Mouse (Mus musculus) lung, embryonic 14.5 days (tissue): ENCODE data around the gene Ptprcap. TPM values are rescaled to one million over a fixed set of nuclear protein-coding genes. Genes with fewer than 3 reads are reported as not detected.
A peak's percentile ranks its signal among the peaks of the same experiment; 100 is the strongest.

ENCODE experiments used
- ATAC-seq: fragments of 200-750 bp; cut with Nextera tagmentation; 2 replicates; pipeline ENCODE4 v1.8.0; 2017; ENCODE audit warnings: mild to moderate bottlenecking, moderate TSS enrichment, moderate library complexity; ENCODE audit not compliant: insufficient read depth
- DNase-seq: peaks from one replicate; pipeline ENCODE4 v3.0.0-alpha.2; 2015
- H3K27ac ChIP-seq: fragments of 300-500 bp; sonication (generic); 2 replicates; pipeline ENCODE4 v1.5.1; 2014; ENCODE audit warnings: low read depth, mild to moderate bottlenecking, moderate library complexity
- H3K27me3 ChIP-seq: fragments of 300-500 bp; sonication (generic); 2 replicates; pipeline ENCODE4 v1.6.1; 2014; ENCODE audit warnings: low read length, control low read depth; ENCODE audit not compliant: insufficient read depth
- H3K36me3 ChIP-seq: fragments of 300-500 bp; sonication (generic); 2 replicates; pipeline ENCODE4 v1.6.1; 2014; ENCODE audit warnings: control low read depth; ENCODE audit not compliant: insufficient read depth
- H3K4me1 ChIP-seq: fragments of 300-500 bp; sonication (generic); 2 replicates; pipeline ENCODE4 v1.6.1; 2014; ENCODE audit warnings: antibody characterized with exemption, control low read depth; ENCODE audit not compliant: insufficient read depth
- H3K4me2 ChIP-seq: fragments of 300-500 bp; sonication (generic); 2 replicates; pipeline ENCODE4 v1.6.1; 2014; ENCODE audit warnings: mild to moderate bottlenecking
- H3K4me3 ChIP-seq: fragments of 300-500 bp; sonication (generic); 2 replicates; pipeline ENCODE4 v1.5.1; 2014; ENCODE audit warnings: low read depth, low read length
- H3K9ac ChIP-seq: fragments of 300-500 bp; sonication (generic); 2 replicates; pipeline ENCODE4 v1.6.1; 2014
- H3K9me3 ChIP-seq: fragments of 300-500 bp; sonication (generic); 2 replicates; pipeline ENCODE4 v1.6.1; 2016; ENCODE audit warnings: low read depth, low read length, control low read depth
- CTCF ChIP-seq: IDR thresholded peaks from 2 replicates; pipeline ENCODE4 v1.5.1; 2016; ENCODE audit warnings: antibody characterized with exemption, low read depth
- WGBS: fragments of 180-500 bp; shearing (Covaris S2); extraction: QIAGEN DNeasy Blood & Tissue Kit; methylation state at CpG from one replicate; pipeline ENCODE4 v1.1.7; 2014; 5-methylcytosine and 5-hydroxymethylcytosine counted together
- polyA plus RNA-seq: library from polyadenylated mRNA; unstranded; fragments of >200 nt; fragmentation: Nextera tagmentation; extraction: Ambion mirVana; gene quantifications from 2 replicates; pipeline ENCODE4 v1.2.1, GENCODE M21; 2014

The Ptprcap gene
- polyA plus RNA-seq, 1 experiment from 2014 or later: 1.1 TPM

DNA sequence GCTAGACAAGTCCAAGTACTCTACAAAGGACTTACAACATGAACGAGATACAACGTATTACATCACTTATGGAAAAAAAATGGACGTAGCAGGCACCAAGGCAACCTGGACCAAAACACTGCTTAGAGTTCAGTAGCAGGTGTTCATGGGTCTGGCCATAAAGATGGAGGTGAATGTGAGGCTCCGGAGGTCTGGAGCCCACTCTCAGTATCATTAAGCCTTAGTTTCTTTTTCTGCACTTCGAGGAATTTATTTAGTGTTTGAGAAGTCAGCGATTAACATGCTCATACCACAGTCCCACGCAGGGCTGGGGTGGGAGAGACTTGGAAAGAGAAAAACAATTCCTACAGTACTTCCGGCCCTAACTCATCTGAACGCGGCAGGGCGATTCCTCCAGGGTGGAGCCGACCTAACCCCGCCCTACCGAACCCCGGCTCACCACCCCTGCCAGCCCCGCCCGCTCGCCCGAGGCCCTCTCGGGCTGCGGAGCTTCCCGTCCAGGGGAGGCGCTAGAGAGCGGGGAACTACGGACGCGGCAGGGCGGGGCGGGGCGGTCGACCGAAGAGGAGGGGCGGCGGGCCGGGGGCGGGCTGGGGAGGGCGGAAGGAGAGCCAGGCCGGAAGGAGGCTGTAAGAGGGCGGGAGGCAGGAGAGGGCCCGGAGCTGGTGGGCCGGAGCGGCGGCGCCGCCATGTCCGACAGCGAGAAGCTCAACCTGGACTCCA is 38.3 kb downstream of the Ptprcap start, which contains the start of gene Ppp1ca:
TSS of gene Ppp1ca (plus strand) at position 538 of the 723 bp plus-strand sequence.
- peak; percentile 93 for ATAC-seq
- peak; percentile 97 for DNase-seq
- Histone ChIP-seq H3K4me1 (peaks cover 11% of the 10 kb centered on the region), H3K9ac (peak within 1 kb of the TSS; percentile 95), H3K27me3 (no peaks in the 10 kb centered on the region), H3K4me2 (peak within 1 kb of the TSS; percentile 98), H3K4me3 (peak within 1 kb of the TSS; percentile 96), H3K27ac (peak within 1 kb of the TSS; percentile 90), H3K9me3 (no peaks in the 10 kb centered on the region), H3K36me3 (peaks cover 37% of the 10 kb centered on the region)
- 4% methylated on average over 44 of the region's 47 CpGs for WGBS
- TF ChIP-seq CTCF: peak; percentile 74

DNA sequence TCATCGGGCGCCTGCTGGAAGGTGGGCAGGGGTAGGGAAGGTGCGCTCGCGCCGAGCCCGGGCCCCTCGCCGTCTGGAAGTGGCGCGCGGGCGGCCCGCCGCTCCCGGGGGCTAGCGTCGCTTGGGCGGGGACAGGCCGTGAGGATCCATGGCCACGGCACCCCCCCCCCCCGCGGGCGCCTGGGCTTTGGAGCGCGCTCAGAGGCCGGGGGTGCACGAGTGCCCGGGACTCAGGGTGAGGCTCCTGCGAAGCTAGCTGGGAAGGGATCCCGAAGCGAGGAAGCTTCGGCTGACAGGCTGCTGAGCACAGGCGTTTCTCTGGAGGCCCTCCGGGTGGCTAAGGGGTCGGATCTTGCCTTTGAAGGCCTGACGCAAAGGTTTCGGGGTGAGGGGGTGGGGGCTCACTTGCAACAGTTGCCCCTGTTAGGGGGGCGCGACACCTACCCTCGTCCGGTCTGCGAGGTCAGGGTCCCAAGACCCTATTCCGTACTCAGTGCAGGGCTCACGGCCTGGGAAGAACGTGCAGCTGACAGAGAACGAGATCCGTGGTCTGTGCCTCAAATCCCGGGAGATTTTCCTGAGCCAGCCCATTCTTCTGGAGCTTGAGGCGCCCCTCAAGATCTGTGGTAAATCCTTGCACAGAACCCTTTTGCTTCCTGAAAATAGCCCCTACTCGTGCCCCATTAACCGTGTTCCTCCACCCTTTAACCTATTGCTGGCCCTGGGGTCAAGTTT is 39.0 kb downstream of the Ptprcap start:
- no peak for TF ChIP-seq CTCF
- peak overlapping the region; percentile 90 for H3K27ac ChIP-seq
- H3K9me3 ChIP-seq: no peaks in the 10 kb centered on the region
- peak overlapping the region; percentile 96 for H3K4me3 ChIP-seq
- peak; percentile 62 for ATAC-seq
- peak overlapping the region; percentile 95 for H3K9ac ChIP-seq
- peak overlapping the region; percentile 98 for H3K4me2 ChIP-seq
- DNase-seq: peak; percentile 45
- H3K27me3 ChIP-seq: no peaks in the 10 kb centered on the region
- H3K36me3 ChIP-seq: peaks cover 45% of the 10 kb centered on the region
- WGBS: 1% methylated on average over 51 of the region's 52 CpGs
- peaks cover 11% of the 10 kb centered on the region for H3K4me1 ChIP-seq

DNA sequence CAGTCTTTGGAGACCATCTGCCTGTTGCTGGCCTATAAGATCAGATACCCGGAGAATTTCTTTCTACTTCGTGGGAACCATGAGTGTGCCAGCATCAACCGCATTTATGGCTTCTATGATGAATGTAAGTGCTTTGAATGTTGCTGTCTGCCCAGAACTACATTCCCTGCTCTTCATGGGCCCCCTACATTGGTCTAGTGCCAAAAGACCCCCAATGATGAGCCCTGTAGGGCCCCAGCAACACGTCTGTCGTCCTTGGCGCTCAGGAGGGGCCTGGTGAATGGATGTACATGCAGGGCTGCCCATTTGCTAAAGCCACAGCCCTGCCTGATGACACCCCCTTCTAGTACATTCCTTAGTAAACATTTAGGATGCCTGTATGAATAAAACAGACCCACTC is 39.7 kb downstream of the Ptprcap start:
- peak; percentile 8 for DNase-seq
- peak overlapping the region; percentile 95 for H3K9ac ChIP-seq
- H3K9me3 ChIP-seq: no peaks in the 10 kb centered on the region
- H3K27me3 ChIP-seq: no peaks in the 10 kb centered on the region
- peaks cover 11% of the 10 kb centered on the region for H3K4me1 ChIP-seq
- peak overlapping the region; percentile 90; the same call in 1 of the 2 replicates for H3K27ac ChIP-seq
- no peak for TF ChIP-seq CTCF
- 42% methylated on average over 6 of the region's 6 CpGs for WGBS
- H3K4me3 ChIP-seq: peak overlapping the region; percentile 96
- H3K36me3 ChIP-seq: peaks cover 47% of the 10 kb centered on the region
- peak overlapping the region; percentile 98 for H3K4me2 ChIP-seq
- ATAC-seq: no peak

DNA sequence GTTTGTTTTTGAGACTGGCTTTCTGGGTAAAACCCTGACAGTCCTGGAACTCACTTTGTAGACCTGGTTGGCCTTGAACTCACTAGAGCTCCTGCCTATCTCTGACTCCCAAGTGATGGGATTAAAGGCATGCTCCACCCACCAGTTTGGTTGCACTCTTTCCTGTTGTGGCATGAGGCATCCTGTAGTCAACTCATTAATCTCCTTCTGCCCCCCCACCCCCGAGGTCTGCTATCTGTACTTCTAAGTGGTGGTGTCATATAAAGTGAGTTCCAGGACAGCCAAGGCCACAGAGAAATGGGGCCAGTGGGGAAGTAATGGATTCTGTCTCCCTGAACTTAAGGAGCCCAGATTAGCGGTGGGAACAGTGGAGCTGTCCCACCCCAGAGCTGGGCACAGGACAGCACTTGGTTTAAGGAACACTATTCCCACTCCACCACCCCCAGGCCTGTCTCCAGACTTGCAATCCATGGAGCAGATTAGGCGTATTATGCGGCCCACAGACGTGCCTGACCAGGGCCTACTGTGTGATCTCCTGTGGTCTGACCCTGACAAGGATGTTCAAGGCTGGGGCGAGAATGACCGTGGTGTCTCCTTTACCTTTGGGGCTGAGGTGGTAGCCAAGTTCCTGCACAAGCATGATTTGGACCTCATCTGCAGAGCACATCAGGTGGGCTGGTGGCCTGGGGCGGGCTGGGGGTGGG is 40.8 kb downstream of the Ptprcap start:
- ATAC-seq (no peak), DNase-seq (no peak)
- H3K9ac ChIP-seq: no peak overlapping the region
- H3K27ac ChIP-seq: no peak overlapping the region
- H3K9me3 ChIP-seq: no peaks in the 10 kb centered on the region
- TF ChIP-seq CTCF: no peak
- peaks cover 11% of the 10 kb centered on the region for H3K4me1 ChIP-seq
- H3K4me2 ChIP-seq: peak overlapping the region; percentile 98; the same call in 1 of the 2 replicates
- peaks cover 56% of the 10 kb centered on the region for H3K36me3 ChIP-seq
- 79% methylated on average over 8 of the region's 8 CpGs for WGBS
- no peak overlapping the region for H3K4me3 ChIP-seq
- H3K27me3 ChIP-seq: no peaks in the 10 kb centered on the region

DNA sequence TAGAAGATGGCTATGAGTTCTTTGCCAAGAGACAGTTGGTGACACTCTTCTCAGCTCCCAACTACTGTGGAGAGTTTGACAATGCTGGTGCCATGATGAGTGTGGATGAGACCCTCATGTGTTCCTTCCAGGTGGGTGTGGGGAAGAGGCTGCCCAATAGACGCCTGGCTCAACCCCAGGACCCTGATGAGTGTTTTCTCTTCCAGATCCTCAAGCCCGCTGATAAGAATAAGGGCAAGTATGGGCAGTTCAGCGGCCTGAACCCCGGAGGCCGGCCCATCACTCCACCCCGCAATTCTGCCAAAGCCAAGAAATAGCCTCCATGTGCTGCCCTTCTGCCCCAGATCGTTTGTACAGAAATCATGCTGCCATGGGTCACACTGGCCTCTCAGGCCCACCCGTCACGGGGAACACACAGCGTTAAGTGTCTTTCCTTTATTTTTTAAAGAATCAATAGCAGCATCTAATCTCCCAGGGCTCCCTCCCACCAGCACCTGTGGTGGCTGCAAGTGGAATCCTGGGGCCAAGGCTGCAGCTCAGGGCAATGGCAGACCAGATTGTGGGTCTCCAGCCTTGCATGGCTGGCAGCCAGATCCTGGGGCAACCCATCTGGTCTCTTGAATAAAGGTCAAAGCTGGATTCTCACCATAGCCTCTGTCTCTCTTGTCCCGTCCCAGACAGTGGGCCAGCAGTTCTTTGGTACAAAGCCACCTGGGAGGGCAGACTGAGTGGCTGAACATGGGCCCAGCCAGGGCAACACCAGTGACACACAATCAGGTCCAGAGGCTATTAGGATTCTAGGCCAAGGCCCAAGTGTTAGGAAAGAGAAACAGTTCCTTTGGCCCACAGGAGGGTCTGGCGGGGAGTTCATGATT is 41.6 kb downstream of the Ptprcap start:
- H3K27me3 ChIP-seq: no peaks in the 10 kb centered on the region
- no peaks in the 10 kb centered on the region for H3K9me3 ChIP-seq
- no peak overlapping the region for H3K27ac ChIP-seq
- peaks cover 63% of the 10 kb centered on the region for H3K36me3 ChIP-seq
- DNase-seq (no peak), ATAC-seq (no peak)
- H3K4me3 ChIP-seq: no peak overlapping the region
- H3K9ac ChIP-seq: no peak overlapping the region
- no peak overlapping the region for H3K4me2 ChIP-seq
- H3K4me1 ChIP-seq: peaks cover 11% of the 10 kb centered on the region
- TF ChIP-seq CTCF: no peak
- 74% methylated on average over 12 of the region's 12 CpGs for WGBS

DNA sequence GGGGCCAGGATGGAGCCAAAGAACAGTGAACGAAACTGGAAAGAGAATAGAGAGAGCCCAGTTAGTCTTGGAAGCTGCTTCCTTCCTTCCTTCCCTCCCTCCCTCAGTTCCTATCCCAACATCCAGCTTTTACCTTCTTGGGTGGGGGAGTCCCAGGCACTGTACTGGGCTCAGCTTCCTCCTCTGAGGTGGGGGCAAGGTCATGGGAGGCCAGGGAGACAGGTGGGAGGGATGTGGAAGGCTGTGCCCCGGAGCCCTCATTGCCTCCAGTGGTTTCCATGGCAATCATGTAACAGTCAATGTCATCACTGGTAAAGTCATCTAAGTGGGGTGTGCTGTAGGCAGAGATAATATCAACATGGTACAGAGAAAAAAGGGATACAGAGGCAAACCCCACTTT is 42.6 kb downstream of the Ptprcap start:
- DNase-seq (no peak), ATAC-seq (no peak)
- Histone ChIP-seq H3K4me3 (no peak overlapping the region), H3K9me3 (no peaks in the 10 kb centered on the region), H3K27me3 (no peaks in the 10 kb centered on the region), H3K4me1 (peaks cover 19% of the 10 kb centered on the region), H3K9ac (no peak overlapping the region), H3K4me2 (no peak overlapping the region), H3K36me3 (peaks cover 68% of the 10 kb centered on the region), H3K27ac (no peak overlapping the region)
- TF ChIP-seq CTCF: no peak
- WGBS: 56% methylated on average over 2 of the region's 2 CpGs
